Mouse (Mus musculus): Measurements from ENCODE around the gene Prdx6. TPM values are rescaled to one million over a fixed set of nuclear protein-coding genes. Genes with fewer than 3 reads are reported as not detected.

Gene Prdx6
- polyA plus RNA-seq, 1 experiment from 2014 or later = 161 TPM

GRCm38 (mm10) chr1:161256918-161257317, 5.9 kb upstream of the Prdx6 start:
- Histone ChIP-seq H3K9ac (replicated peaks; ENCODE audit: low read length) (no peak overlapping the region), H3K27me3 (ENCODE audit: control insufficient read depth, insufficient read depth, low read length) (no peaks in the 10 kb centered on the region; the same call in 1 of the 2 replicates), H3K9me3 (ENCODE audit: control insufficient read depth, low read length) (no peaks in the 10 kb centered on the region), H3K4me1 (ENCODE audit: control insufficient read depth, insufficient read depth, low read length) (no peaks in the 10 kb centered on the region), H3K27ac (replicated peaks; ENCODE audit: low read depth, low read length) (no peak overlapping the region), H3K4me3 (replicated peaks; ENCODE audit: low read depth, low read length) (no peak overlapping the region), H3K4me2 (ENCODE audit: low read length) (no peak overlapping the region), H3K36me3 (ENCODE audit: control insufficient read depth, insufficient read depth, low read length) (no peaks in the 10 kb centered on the region)
- DNase-seq (no peak), ATAC-seq (ENCODE audit: low FRiP score, low TSS enrichment) (no peak)
- 75% methylated on average over 7 of the region's 7 CpGs for WGBS

- WGBS = 83% methylated on average over 1 of the region's 1 CpGs
- Histone ChIP-seq H3K4me1 (ENCODE audit: control insufficient read depth, insufficient read depth, low read length) (no peaks in the 10 kb centered on the region), H3K4me3 (replicated peaks; ENCODE audit: low read depth, low read length) (no peak overlapping the region), H3K4me2 (ENCODE audit: low read length) (no peak overlapping the region), H3K36me3 (ENCODE audit: control insufficient read depth, insufficient read depth, low read length) (no peaks in the 10 kb centered on the region), H3K9me3 (ENCODE audit: control insufficient read depth, low read length) (no peaks in the 10 kb centered on the region), H3K27ac (replicated peaks; ENCODE audit: low read depth, low read length) (no peak overlapping the region), H3K9ac (replicated peaks; ENCODE audit: low read length) (no peak overlapping the region), H3K27me3 (ENCODE audit: control insufficient read depth, insufficient read depth, low read length) (no peaks in the 10 kb centered on the region; the same call in 1 of the 2 replicates)
- ATAC-seq (ENCODE audit: low FRiP score, low TSS enrichment) (no peak), DNase-seq (no peak)
These were observed 3.3 kb upstream of the Prdx6 start for GRCm38 (mm10) chr1:161254361-161254760.

GRCm38 (mm10) chr1:161252901-161253300, 1.9 kb upstream of the Prdx6 start:
- ATAC-seq (ENCODE audit: low FRiP score, low TSS enrichment) (no peak), DNase-seq (no peak)

GRCm38 (mm10) chr1:161252365-161252764, 1.3 kb upstream of the Prdx6 start:
- ATAC-seq (ENCODE audit: low FRiP score, low TSS enrichment) = no peak
- H3K9me3 ChIP-seq (ENCODE audit: control insufficient read depth, low read length) = no peaks in the 10 kb centered on the region
- no peaks in the 10 kb centered on the region; the same call in 1 of the 2 replicates for H3K27me3 ChIP-seq (ENCODE audit: control insufficient read depth, insufficient read depth, low read length)
- no peak for DNase-seq
- H3K4me2 ChIP-seq (ENCODE audit: low read length) = no peak overlapping the region
- H3K36me3 ChIP-seq (ENCODE audit: control insufficient read depth, insufficient read depth, low read length) = no peaks in the 10 kb centered on the region
- WGBS = 86% methylated on average over 9 of the region's 9 CpGs
- no peak overlapping the region for H3K27ac ChIP-seq (replicated peaks; ENCODE audit: low read depth, low read length)
- no peak overlapping the region for H3K4me3 ChIP-seq (replicated peaks; ENCODE audit: low read depth, low read length)
- H3K9ac ChIP-seq (replicated peaks; ENCODE audit: low read length) = no peak overlapping the region
- H3K4me1 ChIP-seq (ENCODE audit: control insufficient read depth, insufficient read depth, low read length) = peaks cover 15% of the 10 kb centered on the region; the same call in 1 of the 2 replicates

More at GRCm38 (mm10) chr1:161252901-161253300, 1.9 kb upstream of the Prdx6 start:
- 82% methylated on average over 3 of the region's 3 CpGs for WGBS
- Histone ChIP-seq H3K4me3 (replicated peaks; ENCODE audit: low read depth, low read length) (no peak overlapping the region), H3K4me1 (ENCODE audit: control insufficient read depth, insufficient read depth, low read length) (peaks cover 14% of the 10 kb centered on the region; the same call in 1 of the 2 replicates), H3K27ac (replicated peaks; ENCODE audit: low read depth, low read length) (no peak overlapping the region), H3K27me3 (ENCODE audit: control insufficient read depth, insufficient read depth, low read length) (no peaks in the 10 kb centered on the region; the same call in 1 of the 2 replicates), H3K9ac (replicated peaks; ENCODE audit: low read length) (no peak overlapping the region), H3K36me3 (ENCODE audit: control insufficient read depth, insufficient read depth, low read length) (no peaks in the 10 kb centered on the region), H3K4me2 (ENCODE audit: low read length) (no peak overlapping the region), H3K9me3 (ENCODE audit: control insufficient read depth, low read length) (no peaks in the 10 kb centered on the region)

- Histone ChIP-seq H3K9ac (replicated peaks; ENCODE audit: low read length) (0 out of 2 replicates have a peak overlapping the region, but pooled peaks have one; percentile 81), H3K4me3 (replicated peaks; ENCODE audit: low read depth, low read length) (peak overlapping the region; percentile 83), H3K27me3 (ENCODE audit: control insufficient read depth, insufficient read depth, low read length) (no peaks in the 10 kb centered on the region; the same call in 1 of the 2 replicates), H3K4me1 (ENCODE audit: control insufficient read depth, insufficient read depth, low read length) (peaks cover 15% of the 10 kb centered on the region; the same call in 1 of the 2 replicates), H3K9me3 (ENCODE audit: control insufficient read depth, low read length) (no peaks in the 10 kb centered on the region), H3K36me3 (ENCODE audit: control insufficient read depth, insufficient read depth, low read length) (no peaks in the 10 kb centered on the region), H3K27ac (replicated peaks; ENCODE audit: low read depth, low read length) (no peak overlapping the region), H3K4me2 (ENCODE audit: low read length) (peak overlapping the region; percentile 96)
- DNase-seq = no peak
- 71% methylated on average over 9 of the region's 9 CpGs for WGBS
- ATAC-seq (ENCODE audit: low FRiP score, low TSS enrichment) = no peak
These were observed 622 bp upstream of the Prdx6 start for GRCm38 (mm10) chr1:161251417-161252265.

GRCm38 (mm10) chr1:161250031-161250603, 902 bp downstream of the Prdx6 start:
- H3K9ac ChIP-seq (replicated peaks; ENCODE audit: low read length) = peak overlapping the region; percentile 81
- ATAC-seq (ENCODE audit: low FRiP score, low TSS enrichment) (peak; percentile 63), DNase-seq (peak; percentile 75)
- peak overlapping the region; percentile 83 for H3K4me3 ChIP-seq (replicated peaks; ENCODE audit: low read depth, low read length)
- peaks cover 15% of the 10 kb centered on the region; the same call in 1 of the 2 replicates for H3K4me1 ChIP-seq (ENCODE audit: control insufficient read depth, insufficient read depth, low read length)
- 2% methylated on average over 15 of the region's 15 CpGs for WGBS
- H3K27ac ChIP-seq (replicated peaks; ENCODE audit: low read depth, low read length) = no peak overlapping the region
- peak overlapping the region; percentile 96 for H3K4me2 ChIP-seq (ENCODE audit: low read length)
- no peaks in the 10 kb centered on the region; the same call in 1 of the 2 replicates for H3K27me3 ChIP-seq (ENCODE audit: control insufficient read depth, insufficient read depth, low read length)
- H3K9me3 ChIP-seq (ENCODE audit: control insufficient read depth, low read length) = no peaks in the 10 kb centered on the region
- 0 out of 2 replicates have a peak, but pooled peaks cover 5% of the 10 kb centered on the region for H3K36me3 ChIP-seq (ENCODE audit: control insufficient read depth, insufficient read depth, low read length)

GRCm38 (mm10) chr1:161249442-161249841, 1.6 kb downstream of the Prdx6 start:
- H3K9me3 ChIP-seq (ENCODE audit: control insufficient read depth, low read length) = no peaks in the 10 kb centered on the region
- no peak for ATAC-seq (ENCODE audit: low FRiP score, low TSS enrichment)
- 55% methylated on average over 6 of the region's 6 CpGs for WGBS

GRCm38 (mm10) chr1:161248685-161249084, 2.3 kb downstream of the Prdx6 start:
- DNase-seq (peak; percentile 9), ATAC-seq (ENCODE audit: low FRiP score, low TSS enrichment) (no peak)
- Histone ChIP-seq H3K4me1 (ENCODE audit: control insufficient read depth, insufficient read depth, low read length) (peaks cover 15% of the 10 kb centered on the region; the same call in 1 of the 2 replicates), H3K4me2 (ENCODE audit: low read length) (peak overlapping the region; percentile 96), H3K27ac (replicated peaks; ENCODE audit: low read depth, low read length) (no peak overlapping the region), H3K9ac (replicated peaks; ENCODE audit: low read length) (no peak overlapping the region), H3K36me3 (ENCODE audit: control insufficient read depth, insufficient read depth, low read length) (peaks cover 13% of the 10 kb centered on the region), H3K27me3 (ENCODE audit: control insufficient read depth, insufficient read depth, low read length) (no peaks in the 10 kb centered on the region; the same call in 1 of the 2 replicates), H3K9me3 (ENCODE audit: control insufficient read depth, low read length) (no peaks in the 10 kb centered on the region), H3K4me3 (replicated peaks; ENCODE audit: low read depth, low read length) (no peak overlapping the region; the same call in 1 of the 2 replicates)
- WGBS = 81% methylated on average over 7 of the region's 7 CpGs

More at GRCm38 (mm10) chr1:161249442-161249841, 1.6 kb downstream of the Prdx6 start:
- Histone ChIP-seq H3K27ac (replicated peaks; ENCODE audit: low read depth, low read length) (no peak overlapping the region), H3K27me3 (ENCODE audit: control insufficient read depth, insufficient read depth, low read length) (no peaks in the 10 kb centered on the region; the same call in 1 of the 2 replicates), H3K9ac (replicated peaks; ENCODE audit: low read length) (no peak overlapping the region), H3K36me3 (ENCODE audit: control insufficient read depth, insufficient read depth, low read length) (0 out of 2 replicates have a peak, but pooled peaks cover 7% of the 10 kb centered on the region), H3K4me2 (ENCODE audit: low read length) (peak overlapping the region; percentile 96), H3K4me1 (ENCODE audit: control insufficient read depth, insufficient read depth, low read length) (peaks cover 15% of the 10 kb centered on the region; the same call in 1 of the 2 replicates), H3K4me3 (replicated peaks; ENCODE audit: low read depth, low read length) (peak overlapping the region; percentile 83)
- peak; percentile 11 for DNase-seq
